In the genomic region with DNA sequence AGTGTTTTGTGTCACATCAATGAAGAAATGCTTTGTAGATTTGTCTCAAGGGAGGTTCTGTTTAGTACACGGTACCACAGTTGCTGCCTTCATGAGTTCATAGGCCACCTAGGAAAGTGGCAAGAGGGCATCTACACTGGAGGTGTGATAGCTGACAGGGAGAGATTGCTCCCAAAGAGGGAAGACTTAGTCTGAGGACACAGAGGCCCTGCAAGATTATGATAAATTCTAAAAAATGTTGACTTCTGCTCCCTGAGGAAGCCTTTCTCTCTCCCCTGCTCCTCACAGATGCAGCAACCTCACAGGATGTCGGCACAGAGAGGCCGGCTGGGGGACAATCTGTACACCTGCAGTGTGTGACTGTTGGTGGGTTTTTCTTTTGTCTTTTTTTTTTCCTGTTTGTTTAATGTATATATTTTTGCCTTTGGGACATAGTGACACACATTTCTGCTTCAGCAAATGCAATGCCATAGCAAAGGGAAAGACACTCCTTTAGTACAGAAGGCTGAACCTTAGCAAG, we compare ENCODE assay signal across 20 mouse cellular contexts.
"Had no signal": no experiment of that assay in that cellular context is flagged by ENCODE, and none has a peak within 500 bp of the region (broad histone marks: within the 10 kb centered on the region; RNA-seq: fewer than 3 reads in every experiment).

No protein-coding gene starts in this region.

- ATAC-seq: intestine, embryonic 16.5 days; liver, postnatal 0 days; lung, postnatal 0 days; midbrain, embryonic 15.5 days had no signal

- H3K9me3 ChIP-seq: limb, embryonic 10.5 days; limb, embryonic 13.5 days; midbrain, embryonic 12.5 days; midbrain, embryonic 15.5 days; neural tube, embryonic 12.5 days; neural tube, embryonic 15.5 days had no signal

- H3K4me2 ChIP-seq: limb, embryonic 13.5 days; lung, embryonic 14.5 days; midbrain, embryonic 12.5 days; midbrain, embryonic 15.5 days; neural tube, embryonic 12.5 days; neural tube, embryonic 15.5 days had no signal

- H3K27me3 ChIP-seq: limb, embryonic 13.5 days; midbrain, embryonic 12.5 days; midbrain, embryonic 15.5 days; neural tube, embryonic 12.5 days; neural tube, embryonic 15.5 days had no signal

- H3K4me3 ChIP-seq: layer of hippocampus, adult 2 months; limb, embryonic 10.5 days; limb, embryonic 13.5 days; midbrain, embryonic 12.5 days; midbrain, embryonic 15.5 days; neural tube, embryonic 12.5 days; neural tube, embryonic 15.5 days had no signal

- H3K4me1 ChIP-seq: limb, embryonic 10.5 days; midbrain, embryonic 12.5 days; midbrain, embryonic 15.5 days; neural tube, embryonic 12.5 days; neural tube, embryonic 15.5 days had no signal

- DNase-seq: kidney, adult 18-20 months; kidney, adult 9 months; kidney, postnatal 25 days; layer of hippocampus, adult 9-11 months; liver; liver, postnatal 0 days; lung, embryonic 14.5 days; retina, postnatal 1 day had no signal

- H3K36me3 ChIP-seq: limb, embryonic 10.5 days; limb, embryonic 13.5 days; midbrain, embryonic 12.5 days; midbrain, embryonic 15.5 days; neural tube, embryonic 12.5 days; neural tube, embryonic 15.5 days had no signal

- H3K9ac ChIP-seq: limb, embryonic 13.5 days; liver, embryonic 14.5 days; liver, postnatal 0 days; lung, embryonic 14.5 days; midbrain, embryonic 12.5 days; midbrain, embryonic 15.5 days; neural tube, embryonic 12.5 days; neural tube, embryonic 15.5 days had no signal

- H3K27ac ChIP-seq: kidney, postnatal 0 days; layer of hippocampus, adult 2 months; limb, embryonic 10.5 days; limb, embryonic 13.5 days; liver, embryonic 14.5 days; macrophage; midbrain, embryonic 12.5 days; midbrain, embryonic 15.5 days; neural tube, embryonic 12.5 days; neural tube, embryonic 15.5 days had no signal
